Mouse (Mus musculus) forelimb bud, embryonic 11.5 days (tissue): ENCODE measurements at regions not wholly inside any gene's neighbourhood (a gene's known extent, or its start where the extent isn't known, plus 50 kb on each side); places are given as distances from the start of the nearest gene placed in this dataset.
"Not testable (repeated sequence)": the region's sequence is repeated elsewhere in the genome, so short reads cannot be mapped to it uniquely, and the experiment has no call there.

Source experiments
- DNase-seq: peaks from one replicate; pipeline ENCODE4 v3.0.0-alpha.2; 2012; ENCODE audit warnings: low read depth, low spot score

GRCm38 (mm10) chr6:109814990-109815389 is 830.4 kb upstream of the Grm7 start:
- DNase-seq = no peak

GRCm38 (mm10) chr6:109848313-109848712 is 797.1 kb upstream of the Grm7 start:
- DNase-seq = no peak

- DNase-seq = peak; percentile 20
These were observed 789.6 kb upstream of the Grm7 start for GRCm38 (mm10) chr6:109855806-109856205.

- no peak for DNase-seq
These were observed 782.0 kb upstream of the Grm7 start for GRCm38 (mm10) chr6:109863411-109863810.

- DNase-seq = no peak
These were observed 771.2 kb upstream of the Grm7 start for GRCm38 (mm10) chr6:109874187-109874586.

- no peak for DNase-seq
These were observed 770.7 kb upstream of the Grm7 start for GRCm38 (mm10) chr6:109874625-109875040.

GRCm38 (mm10) chr6:109875548-109875947 is 769.8 kb upstream of the Grm7 start:
- not testable (repeated sequence) for DNase-seq

GRCm38 (mm10) chr6:109879145-109879544 is 766.2 kb upstream of the Grm7 start:
- DNase-seq = no peak

GRCm38 (mm10) chr6:109923780-109924179 is 721.6 kb upstream of the Grm7 start:
- DNase-seq = no peak

GRCm38 (mm10) chr6:109948491-109948890 is 696.9 kb upstream of the Grm7 start:
- DNase-seq = no peak

GRCm38 (mm10) chr6:109948928-109949327 is 696.5 kb upstream of the Grm7 start:
- DNase-seq = no peak

- not testable (repeated sequence) for DNase-seq
These were observed 687.5 kb upstream of the Grm7 start for GRCm38 (mm10) chr6:109957901-109958300.
